Mouse (Mus musculus): ENCODE measurements around the gene Ier5. TPM values are rescaled to one million over a fixed set of nuclear protein-coding genes. Genes with fewer than 3 reads are reported as not detected.

The Ier5 gene
- polyA plus RNA-seq, 1 experiment = 58.7 TPM

GRCm38 (mm10) chr1:155051701-155052127, 47.7 kb downstream of the Ier5 start:
- H3K27ac ChIP-seq (ENCODE audit: insufficient read depth, low read depth, low read length) = peak overlapping the region; percentile 96

GRCm38 (mm10) chr1:155050897-155051592, 48.4 kb downstream of the Ier5 start:
- Histone ChIP-seq H3K27ac (ENCODE audit: insufficient read depth, low read depth, low read length) (peak overlapping the region; percentile 96), H3K4me1 (ENCODE audit: control insufficient read depth, insufficient read depth, low read length) (peaks cover 58% of the 10 kb centered on the region), H3K4me3 (ENCODE audit: insufficient read depth, low read length) (peak overlapping the region; percentile 45)
- TF ChIP-seq CTCF (IDR thresholded peaks at IDR 0.05; ENCODE audit: low read depth, low read length) = no peak
- no peak for TF ChIP-seq POLR2A (IDR thresholded peaks at IDR 0.05; ENCODE audit: borderline replicate concordance, low read depth, low read length)

More at GRCm38 (mm10) chr1:155051701-155052127, 47.7 kb downstream of the Ier5 start:
- Histone ChIP-seq H3K4me3 (ENCODE audit: insufficient read depth, low read length) (no peak overlapping the region), H3K4me1 (ENCODE audit: control insufficient read depth, insufficient read depth, low read length) (peaks cover 64% of the 10 kb centered on the region)
- no peak for TF ChIP-seq CTCF (IDR thresholded peaks at IDR 0.05; ENCODE audit: low read depth, low read length)
- no peak for TF ChIP-seq POLR2A (IDR thresholded peaks at IDR 0.05; ENCODE audit: borderline replicate concordance, low read depth, low read length)

- peaks cover 54% of the 10 kb centered on the region for H3K4me1 ChIP-seq (ENCODE audit: control insufficient read depth, insufficient read depth, low read length)
- peak overlapping the region; percentile 96 for H3K27ac ChIP-seq (ENCODE audit: insufficient read depth, low read depth, low read length)
- H3K4me3 ChIP-seq (ENCODE audit: insufficient read depth, low read length) = peak overlapping the region; percentile 45
- TF ChIP-seq POLR2A (IDR thresholded peaks at IDR 0.05; ENCODE audit: borderline replicate concordance, low read depth, low read length) (no peak), CTCF (IDR thresholded peaks at IDR 0.05; ENCODE audit: low read depth, low read length) (no peak)
These were observed 49.3 kb downstream of the Ier5 start for GRCm38 (mm10) chr1:155050174-155050573.

- peaks cover 44% of the 10 kb centered on the region for H3K4me1 ChIP-seq (ENCODE audit: control insufficient read depth, insufficient read depth, low read length)
- TF ChIP-seq POLR2A (IDR thresholded peaks at IDR 0.05; ENCODE audit: borderline replicate concordance, low read depth, low read length) (no peak), CTCF (IDR thresholded peaks at IDR 0.05; ENCODE audit: low read depth, low read length) (peak; percentile 82)
- peak overlapping the region; percentile 2; the same call in 1 of the 2 replicates for H3K27ac ChIP-seq (ENCODE audit: insufficient read depth, low read depth, low read length)
- H3K4me3 ChIP-seq (ENCODE audit: insufficient read depth, low read length) = no peak overlapping the region
These were observed 50.5 kb downstream of the Ier5 start for GRCm38 (mm10) chr1:155048947-155049346.

Other genes with a start within 250 kb of the Ier5 start
- 0.17 TPM in 1 of 2 replicates, not detected in the other for gene Cacna1e, start 215.1 kb downstream of the Ier5 start, polyA plus RNA-seq (2012; ENCODE audit: insufficient read depth, insufficient read length, missing spikeins)
- gene Mr1, start 47.2 kb upstream of the Ier5 start, polyA plus RNA-seq (2012; ENCODE audit: insufficient read depth, insufficient read length, missing spikeins) = 9.2 and 10.3 TPM in 2 replicates
- gene Stx6, start 59.1 kb upstream of the Ier5 start, polyA plus RNA-seq (2012; ENCODE audit: insufficient read depth, insufficient read length, missing spikeins) = 36.3 and 48.0 TPM in 2 replicates
- gene BC034090, start 144.8 kb upstream of the Ier5 start, polyA plus RNA-seq (2012; ENCODE audit: insufficient read depth, insufficient read length, missing spikeins) = 0.94 TPM in 1 of 2 replicates, not detected in the other

All from bone marrow macrophage, adult 2 months (primary cell).